Mouse (Mus musculus) ES-Bruce4 (cell line): ENCODE measurements around the gene Pou2f3. TPM values are rescaled to one million over a fixed set of nuclear protein-coding genes. Genes with fewer than 3 reads are reported as not detected.

Experiments used
- H3K27ac ChIP-seq: 2 replicates; pipeline ENCODE4 v1.5.1; 2012; ENCODE audit warnings: low read length, inconsistent platforms; ENCODE audit not compliant: insufficient read depth
- H3K27me3 ChIP-seq: 2 replicates; pipeline ENCODE4 v1.6.1; 2012; ENCODE audit warnings: mild to moderate bottlenecking, low read length, inconsistent platforms; ENCODE audit not compliant: control insufficient read depth, poor library complexity, insufficient read depth, severe bottlenecking
- H3K36me3 ChIP-seq: 2 replicates; pipeline ENCODE4 v1.6.1; 2012; ENCODE audit warnings: inconsistent platforms, mild to moderate bottlenecking, low read length, moderate library complexity; ENCODE audit not compliant: control insufficient read depth, poor library complexity, insufficient read depth, severe bottlenecking
- H3K4me1 ChIP-seq: one replicate; pipeline ENCODE4 v1.8.1; 2011; ENCODE audit warnings: low read length; ENCODE audit not compliant: control insufficient read depth, insufficient read depth
- H3K4me3 ChIP-seq: 2 replicates; pipeline ENCODE4 v1.5.1; 2011; ENCODE audit warnings: low read depth, mild to moderate bottlenecking, low read length
- H3K9ac ChIP-seq: 2 replicates; pipeline ENCODE4 v1.6.1; 2012; ENCODE audit warnings: low read depth, mild to moderate bottlenecking, inconsistent platforms; ENCODE audit not compliant: poor library complexity, severe bottlenecking
- H3K9me3 ChIP-seq: replicated peaks from 2 replicates; pipeline ENCODE4 v1.6.1; 2012; ENCODE audit warnings: mild to moderate bottlenecking, low read length, inconsistent platforms; ENCODE audit not compliant: control insufficient read depth, poor library complexity, insufficient read depth, severe bottlenecking
- CTCF ChIP-seq: IDR thresholded peaks from one replicate; pipeline ENCODE4 v1.8.1; 2011; ENCODE audit warnings: low read depth, low read length
- EP300 ChIP-seq: IDR thresholded peaks from 2 replicates; pipeline ENCODE4 v1.6.1; 2011; ENCODE audit warnings: low read depth, low read length; ENCODE audit not compliant: insufficient read depth
- POLR2A ChIP-seq: IDR thresholded peaks from one replicate; pipeline ENCODE4 v1.8.1; 2011; ENCODE audit warnings: low read length; ENCODE audit not compliant: insufficient read depth
- polyA plus RNA-seq: library from polyadenylated mRNA; stranded (reverse); fragments of >200 nt; gene quantifications from 2 replicates; pipeline ENCODE4 v1.2.4, GENCODE M21; 2011; ENCODE audit warnings: low read depth; ENCODE audit not compliant: missing spikeins, insufficient read depth, insufficient read length

Gene Pou2f3
- polyA plus RNA-seq, 1 experiment = 2.4 TPM

DNA sequence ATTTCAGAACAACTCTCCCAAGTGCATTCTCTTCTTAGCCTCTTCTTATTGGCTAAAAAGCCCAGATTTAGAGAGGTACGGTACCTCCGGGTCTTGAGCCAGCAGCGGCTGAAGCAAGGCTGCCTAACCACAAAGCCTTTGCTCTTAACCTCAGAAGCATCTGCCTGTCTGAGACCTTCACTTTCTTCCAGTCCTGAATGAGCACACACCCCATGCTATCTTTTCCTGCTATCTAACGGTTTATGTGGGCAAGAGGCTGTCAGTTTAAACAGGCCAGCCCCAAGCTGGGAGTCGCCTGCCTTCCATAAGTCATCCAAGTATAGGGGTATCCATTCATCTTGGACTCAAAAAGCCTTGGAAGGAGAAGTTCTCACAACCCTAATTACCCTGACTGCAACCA lies 32.3 kb upstream of the Pou2f3 start:
- H3K9me3 ChIP-seq = no peaks in the 10 kb centered on the region
- TF ChIP-seq POLR2A = no peak
- TF ChIP-seq EP300 = no peak
- no peak for TF ChIP-seq CTCF
- no peaks in the 10 kb centered on the region for H3K36me3 ChIP-seq
- no peaks in the 10 kb centered on the region for H3K4me1 ChIP-seq
- H3K9ac ChIP-seq = no peak overlapping the region
- peaks cover 8% of the 10 kb centered on the region; the same call in 1 of the 2 replicates for H3K27me3 ChIP-seq
- H3K4me3 ChIP-seq = no peak overlapping the region
- no peak overlapping the region for H3K27ac ChIP-seq

DNA sequence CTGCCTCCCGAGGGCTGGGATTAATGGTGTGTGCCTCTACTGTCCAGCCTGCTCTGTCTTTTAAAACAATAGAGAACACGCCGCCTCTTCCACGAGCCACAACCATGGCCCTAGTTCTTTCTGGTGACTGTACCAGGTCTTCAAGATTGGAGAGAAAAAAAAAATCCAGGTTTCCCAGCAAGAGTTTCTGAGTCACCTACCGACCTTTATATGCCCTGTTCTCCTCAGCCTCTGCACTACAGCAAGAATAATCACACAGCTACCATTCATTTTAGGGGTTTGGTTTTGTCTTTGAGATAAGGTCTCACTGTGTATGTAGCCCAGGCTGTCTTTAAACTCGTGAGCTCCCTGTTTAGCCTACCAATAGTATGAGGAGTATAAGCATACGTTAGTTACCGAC lies 31.8 kb upstream of the Pou2f3 start:
- no peak for TF ChIP-seq POLR2A
- TF ChIP-seq CTCF = no peak
- TF ChIP-seq EP300 = no peak
- Histone ChIP-seq H3K4me1 (no peaks in the 10 kb centered on the region), H3K27me3 (peaks cover 8% of the 10 kb centered on the region; the same call in 1 of the 2 replicates), H3K9me3 (no peaks in the 10 kb centered on the region), H3K36me3 (no peaks in the 10 kb centered on the region), H3K27ac (no peak overlapping the region), H3K9ac (no peak overlapping the region), H3K4me3 (no peak overlapping the region)

DNA sequence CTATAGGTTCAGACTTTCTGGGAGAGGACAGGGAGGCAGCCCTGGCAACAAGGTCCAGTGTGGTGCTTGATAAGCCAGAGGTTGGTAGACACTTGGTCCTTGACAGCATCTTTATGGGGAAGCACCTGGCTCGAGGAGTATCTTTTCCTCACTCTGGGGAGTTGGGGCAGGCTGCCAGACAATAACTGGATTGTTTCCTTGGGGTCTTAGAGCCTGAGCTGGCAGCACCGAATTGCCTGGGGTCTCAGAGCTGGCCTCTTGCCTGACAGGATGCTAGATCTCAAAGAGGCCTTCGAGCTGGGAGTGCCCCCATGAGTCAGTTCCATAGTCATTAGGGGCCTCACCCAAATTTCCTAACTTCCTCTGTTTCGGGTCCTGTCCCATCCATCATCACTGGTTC lies 31.1 kb upstream of the Pou2f3 start:
- H3K9ac ChIP-seq = no peak overlapping the region
- H3K27me3 ChIP-seq = peaks cover 8% of the 10 kb centered on the region; the same call in 1 of the 2 replicates
- H3K27ac ChIP-seq = no peak overlapping the region
- TF ChIP-seq EP300 (no peak), CTCF (no peak), POLR2A (no peak)
- H3K4me1 ChIP-seq = no peaks in the 10 kb centered on the region
- no peaks in the 10 kb centered on the region for H3K9me3 ChIP-seq
- H3K4me3 ChIP-seq = no peak overlapping the region
- H3K36me3 ChIP-seq = no peaks in the 10 kb centered on the region

DNA sequence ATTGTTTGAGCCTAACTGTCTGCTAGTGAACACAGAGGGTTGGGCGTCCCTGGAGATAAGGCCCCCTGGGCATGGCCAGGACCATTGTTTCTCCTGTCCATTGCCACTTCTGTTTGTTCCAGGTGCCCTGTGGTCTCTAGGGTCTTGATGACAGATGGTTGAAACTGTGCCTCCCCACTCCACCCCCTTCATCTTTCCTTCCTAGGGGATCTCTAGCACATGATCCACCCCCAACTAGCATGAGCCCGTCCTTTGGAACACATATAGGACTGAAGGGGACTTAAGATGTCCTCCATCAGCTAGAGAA lies 30.4 kb upstream of the Pou2f3 start:
- H3K27me3 ChIP-seq = peaks cover 8% of the 10 kb centered on the region; the same call in 1 of the 2 replicates
- no peak for TF ChIP-seq CTCF
- TF ChIP-seq POLR2A = no peak
- TF ChIP-seq EP300 = no peak
- no peak overlapping the region for H3K4me3 ChIP-seq
- H3K27ac ChIP-seq = no peak overlapping the region
- H3K4me1 ChIP-seq = no peaks in the 10 kb centered on the region
- no peaks in the 10 kb centered on the region for H3K36me3 ChIP-seq
- no peaks in the 10 kb centered on the region for H3K9me3 ChIP-seq
- no peak overlapping the region for H3K9ac ChIP-seq

DNA sequence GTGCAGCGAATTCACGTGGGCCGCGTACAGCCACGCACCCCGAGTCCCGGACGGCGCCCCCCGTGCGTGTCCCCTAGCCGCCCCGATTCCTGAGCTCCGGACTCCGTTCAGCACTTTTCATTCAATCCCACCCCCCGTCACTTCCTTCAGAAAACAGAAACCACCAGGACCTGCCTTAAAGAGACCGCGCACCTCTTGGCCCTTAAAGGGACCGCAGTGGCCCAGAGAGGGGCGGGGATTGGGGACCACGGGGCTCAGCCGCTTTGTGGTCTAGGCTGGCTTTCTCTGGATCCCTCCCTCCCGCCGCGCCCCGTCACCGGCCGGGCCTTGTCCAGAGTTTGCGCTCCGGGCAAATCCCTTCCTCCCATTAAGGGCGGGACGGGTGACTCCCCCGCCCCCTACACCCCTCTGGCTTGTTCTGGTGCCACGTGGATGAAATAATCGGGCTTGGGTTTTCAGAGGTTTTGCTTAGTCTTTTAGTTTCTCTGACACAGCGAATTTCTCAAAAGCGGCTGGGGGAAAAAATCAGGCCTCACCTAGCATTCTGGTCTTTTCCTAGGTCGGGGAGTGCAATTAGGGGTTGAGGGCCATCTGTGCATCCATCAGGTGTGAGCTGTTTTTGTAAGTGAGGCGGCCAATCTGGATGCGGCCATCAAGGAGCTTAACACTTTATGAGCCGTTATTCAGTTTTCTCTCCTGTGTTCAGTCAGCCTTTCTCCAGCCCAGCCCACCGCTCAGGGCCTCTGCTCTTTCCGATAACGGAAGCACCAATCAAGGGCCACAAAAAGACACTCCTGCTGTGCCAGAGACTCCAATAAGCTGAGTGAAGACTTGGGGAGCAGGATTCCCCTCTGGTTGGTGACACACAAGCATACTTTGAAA lies 29.8 kb upstream of the Pou2f3 start, which contains the start of gene Oaf:
Gene Oaf, minus strand, starts transcription at position 200 of the 882 bp plus-strand sequence.
- Histone ChIP-seq H3K27me3 (peaks cover 8% of the 10 kb centered on the region; the same call in 1 of the 2 replicates), H3K9me3 (no peaks in the 10 kb centered on the region), H3K4me3 (peak within 1 kb of the TSS; percentile 47), H3K27ac (no peak within 1 kb of the TSS), H3K36me3 (no peaks in the 10 kb centered on the region), H3K4me1 (no peaks in the 10 kb centered on the region), H3K9ac (peak within 1 kb of the TSS; percentile 44)
- TF ChIP-seq POLR2A (no peak), CTCF (no peak), EP300 (0 out of 2 replicates have a peak, but pooled peaks have one; percentile 54)
